Mouse (Mus musculus) hematopoietic stem cell, adult 5-6 weeks (primary cell): ENCODE measurements around the gene Malrd1. TPM values are rescaled to one million over a fixed set of nuclear protein-coding genes. Genes with fewer than 3 reads are reported as not detected.
"Not testable (repeated sequence)": the region's sequence is repeated elsewhere in the genome, so short reads cannot be mapped to it uniquely, and the experiment has no call there.

Experiments used
- ATAC-seq, 2 experiments: fragments of 125-278 bp in 1 of 2; replicated peaks in 1 of 2; 2 replicates each; pipeline ENCODE4 v1.8.0; 2016 to 2017; ENCODE audit warnings: inconsistent platforms in 2 of 2, mild to moderate bottlenecking in 2 of 2, moderate number of reproducible peaks in 2 of 2, low read depth in 1 of 2, moderate TSS enrichment in 1 of 2; ENCODE audit not compliant: low FRiP score in 2 of 2, poor library complexity in 2 of 2, severe bottlenecking in 2 of 2, insufficient read depth in 1 of 2, low TSS enrichment in 1 of 2
- total RNA-seq: library from RNA; stranded (forward); fragments of 172-1452, 232-1000 nt; gene quantifications from 2 replicates; pipeline ENCODE4 v1.2.3, GENCODE M21; 2017

Malrd1 gene
- total RNA-seq, 1 experiment from 2014 or later: not detected

- no peak for ATAC-seq
These were observed 406.1 kb downstream of the Malrd1 start for GRCm38 (mm10) chr2:15932340-15932739.

DNA sequence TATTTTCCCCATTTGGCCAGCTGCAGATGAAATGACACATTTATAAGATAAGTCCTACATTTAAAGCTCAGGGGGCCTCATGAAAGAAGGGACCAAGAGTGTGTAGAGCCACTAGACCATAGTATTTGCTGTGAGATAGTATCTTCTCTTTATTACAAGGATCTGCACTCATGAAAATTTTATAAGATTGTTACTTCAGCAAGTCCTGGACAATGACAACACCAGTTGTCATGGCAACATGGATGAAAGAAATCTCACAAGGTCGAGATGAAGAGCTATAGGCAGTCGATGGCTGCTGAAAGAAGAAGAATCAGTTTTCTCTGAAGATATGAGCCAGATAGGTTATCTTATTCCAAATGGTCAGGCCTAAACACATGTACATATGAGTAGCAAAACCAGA is 476.6 kb downstream of the Malrd1 start:
- no peak for ATAC-seq

- ATAC-seq: not testable (repeated sequence)
These were observed 490.8 kb downstream of the Malrd1 start for GRCm38 (mm10) chr2:16017046-16017445.

- ATAC-seq: not testable (repeated sequence)
These were observed 491.4 kb downstream of the Malrd1 start for GRCm38 (mm10) chr2:16017719-16018118.

- no peak for ATAC-seq
These were observed 503.5 kb downstream of the Malrd1 start for GRCm38 (mm10) chr2:16029752-16030151.

DNA sequence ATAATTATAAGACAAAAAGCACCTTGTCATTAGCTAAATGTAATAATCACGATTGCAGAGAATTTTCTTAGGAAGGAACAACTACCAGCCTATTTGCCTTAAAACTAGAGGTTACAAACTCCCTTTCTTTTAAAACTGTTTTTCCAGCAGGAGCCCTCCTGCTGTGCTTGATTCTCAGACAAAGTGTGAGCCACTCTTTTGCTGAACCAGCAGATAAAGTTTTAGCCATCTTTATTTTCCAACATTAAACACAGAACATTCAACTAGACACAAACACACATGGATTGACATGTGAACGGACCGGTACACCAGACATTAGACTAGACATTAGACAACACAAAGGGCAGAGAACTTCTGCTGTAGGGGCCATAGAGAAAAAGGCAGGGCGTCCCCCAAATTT is 505.3 kb downstream of the Malrd1 start:
- no peak for ATAC-seq

DNA sequence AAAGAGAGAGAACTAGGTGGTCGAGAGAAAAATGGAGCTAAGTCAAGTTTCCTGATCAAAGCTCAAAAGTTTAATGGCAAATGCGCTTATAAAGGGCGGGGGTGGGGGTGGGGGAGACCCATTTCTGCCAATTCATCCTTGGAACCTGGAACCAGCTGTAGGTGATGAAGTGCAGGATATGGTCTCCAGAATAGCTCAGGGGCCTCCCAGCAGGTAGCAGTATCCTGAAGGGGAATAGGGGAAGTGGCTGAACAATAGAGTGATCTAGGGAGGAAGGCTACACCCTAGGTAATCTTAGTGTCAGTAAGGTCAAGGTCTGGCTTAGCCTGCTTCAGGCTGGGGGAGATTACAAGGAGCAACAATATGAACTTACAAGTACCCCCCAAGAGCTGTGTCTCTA is 506.5 kb downstream of the Malrd1 start:
- no peak for ATAC-seq

DNA sequence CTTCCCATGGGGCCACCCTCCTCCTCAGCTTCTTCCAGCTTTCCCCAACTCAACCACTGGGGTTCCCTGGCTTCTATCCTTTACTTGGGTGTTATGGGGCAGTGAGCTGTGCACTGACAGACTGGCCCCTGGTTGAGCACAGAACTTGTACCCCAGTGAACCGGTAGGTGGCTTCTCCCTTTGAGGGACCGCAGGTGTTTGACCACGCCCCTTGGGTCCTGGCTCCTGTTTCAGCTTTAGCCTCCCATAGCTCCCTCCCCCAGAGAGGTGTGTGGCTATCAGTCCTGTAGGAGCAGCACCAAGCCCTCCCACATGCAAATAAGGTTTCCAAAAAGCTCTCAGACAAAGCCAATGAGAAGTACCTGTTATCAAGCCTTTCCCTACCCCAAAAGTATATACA is 584.4 kb downstream of the Malrd1 start:
- ATAC-seq: no peak

GRCm38 (mm10) chr2:16113333-16113732 is 587.1 kb downstream of the Malrd1 start:
- no peak for ATAC-seq

- no peak for ATAC-seq
These were observed 621.7 kb downstream of the Malrd1 start for GRCm38 (mm10) chr2:16147999-16148398.

DNA sequence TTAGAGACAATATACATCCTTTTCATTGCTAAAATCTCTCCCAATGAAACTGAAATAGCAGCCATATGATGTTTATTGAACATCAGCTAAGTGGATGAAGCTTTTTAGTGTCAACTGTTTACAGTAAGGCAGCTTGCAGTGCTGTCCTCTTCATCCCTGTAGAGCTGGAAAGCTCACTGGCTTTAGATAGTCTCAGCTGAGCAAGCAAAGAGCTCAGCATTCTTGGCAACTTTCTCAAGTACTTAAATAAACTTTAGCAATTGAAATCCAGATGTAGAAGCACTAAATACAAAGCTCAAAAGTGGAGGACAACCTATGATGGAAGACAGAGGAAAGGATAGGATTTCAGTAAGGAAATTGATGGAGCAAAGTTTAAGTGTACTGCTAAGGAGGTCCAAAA is 626.3 kb downstream of the Malrd1 start:
- ATAC-seq: no peak

DNA sequence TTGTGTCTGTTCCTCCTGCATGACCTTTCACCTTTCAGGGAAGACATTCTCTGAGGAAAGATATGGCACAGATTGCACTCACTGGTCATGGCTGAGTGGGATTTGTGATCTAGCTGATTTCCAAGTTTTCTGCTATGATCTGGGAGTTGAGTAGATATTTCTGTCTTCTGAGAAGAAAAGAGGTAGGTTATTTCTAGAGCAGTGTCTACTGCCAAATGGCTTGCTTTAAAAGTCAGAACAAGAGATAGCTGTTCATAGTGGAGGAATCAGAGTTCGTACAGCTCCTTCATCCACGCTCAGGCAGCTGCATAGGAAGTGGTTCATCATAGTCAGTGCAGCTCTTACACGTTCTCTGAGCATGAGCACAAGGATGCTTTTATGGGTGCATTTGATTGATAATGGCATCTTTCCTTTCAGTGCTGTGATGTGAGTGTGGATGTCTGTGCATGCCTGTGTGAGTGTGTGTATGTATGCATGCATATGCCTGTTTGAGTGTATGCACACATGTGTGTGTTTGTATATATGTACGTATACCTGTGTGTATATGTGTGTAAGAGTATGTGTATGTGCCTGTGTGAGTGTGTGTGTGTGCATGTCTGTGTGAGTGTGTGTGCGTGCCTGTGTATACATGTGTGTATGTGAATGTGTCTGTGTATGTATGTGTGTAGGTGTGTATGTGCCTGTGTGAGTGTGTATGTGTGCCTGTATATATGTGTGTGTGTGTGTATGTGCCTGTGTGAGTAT is 637.1 kb downstream of the Malrd1 start:
- ATAC-seq: no peak

GRCm38 (mm10) chr2:16168611-16169010 is 642.3 kb downstream of the Malrd1 start:
- no peak for ATAC-seq

GRCm38 (mm10) chr2:16172086-16172485 is 645.8 kb downstream of the Malrd1 start:
- ATAC-seq: no peak

DNA sequence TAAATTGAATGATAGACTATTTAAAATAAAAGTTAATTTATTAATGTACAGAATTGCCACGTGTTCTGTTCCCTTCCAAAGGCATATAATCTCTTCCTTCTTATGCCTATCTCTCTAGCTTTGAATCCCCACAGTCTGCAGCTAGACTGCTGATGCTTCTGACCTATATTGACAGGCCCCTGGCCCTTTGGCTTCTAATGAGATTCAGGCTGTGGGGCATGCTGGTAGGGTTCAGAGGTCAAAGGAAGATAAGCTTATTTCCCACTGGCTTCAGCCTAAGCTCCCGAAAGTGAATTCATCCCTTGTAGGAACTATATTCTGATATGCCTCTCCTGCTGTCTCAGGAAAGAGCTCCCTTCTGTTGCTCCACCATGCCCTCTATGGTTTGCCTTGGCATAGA is 647.1 kb downstream of the Malrd1 start:
- ATAC-seq: no peak

DNA sequence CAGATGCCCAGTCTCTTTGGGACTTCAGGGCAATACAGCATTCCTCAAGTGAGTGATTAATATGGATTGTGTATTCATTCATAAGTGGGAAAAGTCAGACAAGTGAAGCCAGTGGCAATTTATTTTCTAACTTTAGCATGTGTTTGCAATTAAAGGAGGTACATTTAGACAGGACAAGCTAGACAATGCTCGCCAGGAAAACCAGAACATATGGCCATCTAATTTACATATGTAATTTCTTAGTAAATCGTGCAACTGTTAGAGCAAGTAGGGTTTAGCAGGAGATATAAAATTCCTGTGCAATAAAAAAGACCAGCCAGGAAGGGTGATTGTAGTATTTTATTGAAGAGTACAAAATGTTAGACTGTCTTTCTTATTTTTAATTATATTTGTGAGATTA is 655.9 kb downstream of the Malrd1 start:
- ATAC-seq: no peak

DNA sequence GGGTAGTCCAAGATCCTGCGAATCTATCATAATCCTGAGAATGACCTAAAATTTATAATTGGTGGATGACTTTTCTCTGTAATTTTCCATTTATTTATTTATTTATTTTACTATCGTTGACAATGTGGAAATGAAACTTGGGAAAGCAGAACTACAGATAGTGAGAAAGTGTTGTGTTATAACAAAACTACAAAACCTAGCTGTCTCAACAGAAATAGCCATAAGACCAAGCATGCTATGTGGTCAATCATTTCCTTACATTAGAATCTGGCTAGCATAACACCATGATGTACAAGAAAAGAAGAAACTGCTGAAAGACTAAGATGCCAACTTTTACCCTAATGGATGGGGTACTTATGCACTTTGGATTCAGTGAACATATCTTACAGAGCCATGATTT is 656.9 kb downstream of the Malrd1 start:
- ATAC-seq: no peak

- no peak for ATAC-seq
These were observed 683.7 kb downstream of the Malrd1 start for GRCm38 (mm10) chr2:16210016-16210415.

GRCm38 (mm10) chr2:16212752-16213151 is 686.5 kb downstream of the Malrd1 start:
- ATAC-seq: no peak
